Mouse (Mus musculus): ENCODE results near the gene Mgat3. TPM values are rescaled to one million over a fixed set of nuclear protein-coding genes. Genes with fewer than 3 reads are reported as not detected.

Mgat3 gene
- 100 to 1,000 TPM; 109 to 110 TPM for total RNA-seq (2021)
- long read RNA-seq, experiment 1, full-length matches to known transcripts: 32 of 73 reads
- long read RNA-seq, experiment 1, partial matches to known transcripts: 40 of 73 reads
- long read RNA-seq, experiment 1, other reads (novel, unspliced or antisense): 1 of 73 reads
- long read RNA-seq, experiment 2, full-length matches to known transcripts: 19 of 53 reads
- long read RNA-seq, experiment 2, partial matches to known transcripts: 0 of 53 reads
- long read RNA-seq, experiment 2, other reads (novel, unspliced or antisense): 34 of 53 reads

GRCm38 (mm10) chr15:80173001-80173771, at the start of gene Mgat3:
Gene Mgat3, plus strand, starts transcription at chr15:80173721.
- peak; percentile 50 to 58 for DNase-seq (ENCODE audit: low spot score in 2 of 2)
- intact Hi-C loops (cut with DNase I): no loop called here

- DNase-seq (ENCODE audit: low spot score in 2 of 2): no peak
- intact Hi-C loops (cut with DNase I): no loop called here
Observed at GRCm38 (mm10) chr15:80124651-80125050, 48.9 kb upstream of the Mgat3 start.

- intact Hi-C loops (cut with DNase I): no loop called here
- no peak for DNase-seq (ENCODE audit: low spot score in 2 of 2)
Observed at GRCm38 (mm10) chr15:80127191-80127590, 46.3 kb upstream of the Mgat3 start.

- intact Hi-C loops (cut with DNase I): loop anchor here (5.0 kb wide), 1 partner anchor 38 kb away; the partner anchor contains the start of genes Rpl3 and Syngr1
- DNase-seq (ENCODE audit: low spot score in 2 of 2): no peak
Observed at GRCm38 (mm10) chr15:80129982-80130381, 43.5 kb upstream of the Mgat3 start.

- no peak for DNase-seq (ENCODE audit: low spot score in 2 of 2)
- intact Hi-C loops (cut with DNase I): loop anchor here (5.0 kb wide), 1 partner anchor 38 kb away; the partner anchor contains the start of genes Rpl3 and Syngr1
Observed at GRCm38 (mm10) chr15:80130689-80131088, 42.8 kb upstream of the Mgat3 start.

- intact Hi-C loops (cut with DNase I): loop anchor here (5.0 kb wide), 1 partner anchor 39 kb away; the partner anchor contains the start of genes Rpl3 and Syngr1
- no peak for DNase-seq (ENCODE audit: low spot score in 2 of 2)
Observed at GRCm38 (mm10) chr15:80131421-80131820, 42.1 kb upstream of the Mgat3 start.

GRCm38 (mm10) chr15:80132452-80132851, 41.1 kb upstream of the Mgat3 start:
- intact Hi-C loops (cut with DNase I): loop anchor here (5.0 kb wide), 1 partner anchor 40 kb away; the partner anchor contains the start of genes Rpl3 and Syngr1
- DNase-seq (ENCODE audit: low spot score in 2 of 2): no peak

GRCm38 (mm10) chr15:80132993-80133586, 40.4 kb upstream of the Mgat3 start, which contains the start of gene Tab1:
Gene Tab1, plus strand, starts transcription at chr15:80133127.
- DNase-seq (ENCODE audit: low spot score in 2 of 2): peak; percentile 90 to 92
- intact Hi-C loops (cut with DNase I): loop anchor here (5.0 kb wide), 1 partner anchor 41 kb away; the partner anchor contains the start of genes Rpl3 and Syngr1

GRCm38 (mm10) chr15:80133682-80134449, 39.7 kb upstream of the Mgat3 start:
- DNase-seq (ENCODE audit: low spot score in 2 of 2): no peak
- intact Hi-C loops (cut with DNase I): loop anchor here (5.0 kb wide), 1 partner anchor 42 kb away; the partner anchor contains the start of genes Rpl3 and Syngr1

- DNase-seq (ENCODE audit: low spot score in 2 of 2): no peak
- intact Hi-C loops (cut with DNase I): loop anchor here (5.0 kb wide), 1 partner anchor 42 kb away; the partner anchor contains the start of genes Rpl3 and Syngr1
Observed at GRCm38 (mm10) chr15:80134450-80134847, 39.1 kb upstream of the Mgat3 start.

GRCm38 (mm10) chr15:80135499-80135898, 38.0 kb upstream of the Mgat3 start:
- intact Hi-C loops (cut with DNase I): loop anchor here (5.0 kb wide), 1 partner anchor 97 kb away; the partner anchor contains the start of gene Mief1
- no peak for DNase-seq (ENCODE audit: low spot score in 2 of 2)

- no peak for DNase-seq (ENCODE audit: low spot score in 2 of 2)
- intact Hi-C loops (cut with DNase I): loop anchor here (5.0 kb wide), 1 partner anchor 96 kb away; the partner anchor contains the start of gene Mief1
Observed at GRCm38 (mm10) chr15:80136645-80137044, 36.9 kb upstream of the Mgat3 start.

- peak; percentile 70 to 81 for DNase-seq (ENCODE audit: low spot score in 2 of 2)
- intact Hi-C loops (cut with DNase I): loop anchor here (5.0 kb wide), 1 partner anchor 94 kb away; the partner anchor contains the start of gene Mief1
Observed at GRCm38 (mm10) chr15:80137945-80138791, 35.4 kb upstream of the Mgat3 start.

- intact Hi-C loops (cut with DNase I): no loop called here
- DNase-seq (ENCODE audit: low spot score in 2 of 2): no peak
Observed at GRCm38 (mm10) chr15:80140302-80140701, 33.2 kb upstream of the Mgat3 start.

GRCm38 (mm10) chr15:80140878-80141277, 32.6 kb upstream of the Mgat3 start:
- intact Hi-C loops (cut with DNase I): no loop called here
- no peak for DNase-seq (ENCODE audit: low spot score in 2 of 2)

- DNase-seq (ENCODE audit: low spot score in 2 of 2): no peak
- intact Hi-C loops (cut with DNase I): no loop called here
Observed at GRCm38 (mm10) chr15:80142130-80142529, 31.4 kb upstream of the Mgat3 start.

GRCm38 (mm10) chr15:80143760-80144159, 29.8 kb upstream of the Mgat3 start:
- DNase-seq (ENCODE audit: low spot score in 2 of 2): no peak
- intact Hi-C loops (cut with DNase I): no loop called here

GRCm38 (mm10) chr15:80145397-80145796, 28.1 kb upstream of the Mgat3 start:
- DNase-seq (ENCODE audit: low spot score in 2 of 2): no peak
- intact Hi-C loops (cut with DNase I): no loop called here
